8 mouse cellular contexts compared by ENCODE assay signal in genomic region chr12:102286681-102287414, GRCm38 (mm10). TPM values are rescaled to one million over a fixed set of nuclear protein-coding genes. Genes with fewer than 3 reads are reported as not detected.
DNase-seq lines count a peak whose midpoint lies in the region; ATAC-seq and TF ChIP-seq lines count a peak whose summit lies in the region.

No protein-coding gene starts in this region.

- H3K4me2 ChIP-seq in midbrain, postnatal 0 days (ENCODE audit: low read depth, low read length, poor library complexity, severe bottlenecking) = no peak overlapping the region

- TF ChIP-seq CTCF in midbrain, postnatal 0 days (IDR thresholded peaks at IDR 0.05) = no peak
- no peak for TF ChIP-seq CTCF in liver, adult 2 months (IDR thresholded peaks at IDR 0.05; ENCODE audit: low read depth, low read length)

- 71% methylated on average over 10 of the region's 10 CpGs for WGBS in midbrain, postnatal 0 days
- 83% methylated on average over 10 of the region's 10 CpGs for WGBS in midbrain, embryonic 10.5 days
- WGBS in liver, adult 2 months = 74% methylated on average over 10 of the region's 10 CpGs

- no peak for TF ChIP-seq POLR2A in liver, adult 2 months (IDR thresholded peaks at IDR 0.05; ENCODE audit: extremely low read depth, insufficient read depth, low read length)

- no peak for ATAC-seq in midbrain, postnatal 0 days (ENCODE audit: low FRiP score)

- peak; percentile 62 for DNase-seq in midbrain, postnatal 0 days (ENCODE audit: low spot score)
- no peak for DNase-seq in midbrain, embryonic 10.5 days (ENCODE audit: low spot score)
- DNase-seq in heart, postnatal 36 days = peak; percentile 54 to 59
- no peak for DNase-seq in liver, adult 2 months (ENCODE audit: extremely low read depth, low read depth, low spot score)
- peak; percentile 78 for DNase-seq in testis, postnatal 10 days (ENCODE audit: low spot score)
- DNase-seq in natural killer cell, adult 2 months (ENCODE audit: low spot score in 2 of 2) = no peak
- DNase-seq in embryo, embryonic 9.5 days (ENCODE audit: extremely low spot score) = no peak

- no peak overlapping the region for H3K4me3 ChIP-seq in midbrain, postnatal 0 days (ENCODE audit: low read depth, low read length)
- H3K4me3 ChIP-seq in midbrain, embryonic 10.5 days = no peak overlapping the region
- H3K4me3 ChIP-seq in brown adipose tissue, adult 24 weeks (ENCODE audit: insufficient read depth, low read depth, low read length) = peak overlapping the region; percentile 30
- no peak overlapping the region for H3K4me3 ChIP-seq in liver, adult 2 months (ENCODE audit: insufficient read depth, low read depth, low read length)

- H3K9me3 ChIP-seq in midbrain, postnatal 0 days (ENCODE audit: low read length) = no peaks in the 10 kb centered on the region
- H3K9me3 ChIP-seq in midbrain, embryonic 10.5 days (replicated peaks) = peaks cover 4% of the 10 kb centered on the region; the same call in 1 of the 2 replicates

- H3K27me3 ChIP-seq in midbrain, postnatal 0 days (ENCODE audit: insufficient read depth, low read length) = peaks cover 5% of the 10 kb centered on the region; the same call in 1 of the 2 replicates
- peaks cover 36% of the 10 kb centered on the region for H3K27me3 ChIP-seq in midbrain, embryonic 10.5 days (ENCODE audit: low read depth, poor library complexity, severe bottlenecking)
- no peaks in the 10 kb centered on the region for H3K27me3 ChIP-seq in liver, adult 2 months (ENCODE audit: control insufficient read depth, insufficient read depth, low read length)

- H3K79me2 ChIP-seq in liver, adult 2 months (ENCODE audit: control insufficient read depth, insufficient read depth, low read length) = peaks cover 37% of the 10 kb centered on the region; the same call in 1 of the 2 replicates

- intact Hi-C loops in heart, postnatal 36 days (cut with DNase I) = loop anchor here (2.0 kb wide), 1 partner anchor 42 kb away; no protein-coding TSS in a partner anchor

- H3K9ac ChIP-seq in midbrain, postnatal 0 days (replicated peaks; ENCODE audit: low read length, poor library complexity, severe bottlenecking) = no peak overlapping the region
- H3K9ac ChIP-seq in liver, adult 2 months (ENCODE audit: low read depth, low read length) = 0 out of 2 replicates have a peak overlapping the region, but pooled peaks have one; percentile 6

- H3K4me1 ChIP-seq in midbrain, postnatal 0 days (ENCODE audit: insufficient read depth, low read length) = peaks cover 5% of the 10 kb centered on the region; the same call in 1 of the 2 replicates
- peaks cover 21% of the 10 kb centered on the region for H3K4me1 ChIP-seq in midbrain, embryonic 10.5 days
- H3K4me1 ChIP-seq in brown adipose tissue, adult 24 weeks (ENCODE audit: control insufficient read depth, insufficient read depth, insufficient read length, low read length) = peaks cover 43% of the 10 kb centered on the region
- peaks cover 22% of the 10 kb centered on the region for H3K4me1 ChIP-seq in liver, adult 2 months (ENCODE audit: control insufficient read depth, insufficient read depth, low read length)

- H3K27ac ChIP-seq in midbrain, postnatal 0 days (ENCODE audit: low read depth, low read length) = no peak overlapping the region
- no peak overlapping the region for H3K27ac ChIP-seq in midbrain, embryonic 10.5 days (replicated peaks)
- H3K27ac ChIP-seq in brown adipose tissue, adult 24 weeks (replicated peaks; ENCODE audit: low read depth, low read length) = peak overlapping the region; percentile 94
- peak overlapping the region; percentile 43 for H3K27ac ChIP-seq in liver, adult 2 months (replicated peaks; ENCODE audit: insufficient read depth, low read depth, low read length)

- no peaks in the 10 kb centered on the region for H3K36me3 ChIP-seq in midbrain, postnatal 0 days (ENCODE audit: insufficient read depth, low read length)
- H3K36me3 ChIP-seq in midbrain, embryonic 10.5 days = no peaks in the 10 kb centered on the region
- no peaks in the 10 kb centered on the region for H3K36me3 ChIP-seq in liver, adult 2 months (ENCODE audit: control insufficient read depth, insufficient read depth, low read length)

RNA-seq across cellular contexts. Expression of gene Rin3, which starts 4.0 kb away (rescaled TPM):
- 3.7 and 5.9 TPM in 2 replicates for total RNA-seq in midbrain, postnatal 0 days (2014; rRNA removed)
- polyA plus RNA-seq in midbrain, postnatal 0 days (2015; fragmentation: Nextera tagmentation; extraction: Ambion mirVana) = 1.6 and 1.8 TPM in 2 replicates
- 4.2 and 4.6 TPM in 2 replicates for polyA plus RNA-seq in midbrain, embryonic 10.5 days (2016; fragmentation: Nextera tagmentation; extraction: Ambion mirVana)
- 2.9 and 7.5 TPM in 2 replicates for polyA plus RNA-seq in brown adipose tissue, adult 24 weeks (2012; ENCODE audit: insufficient read depth, insufficient read length, missing spikeins)
- 10 to 100 TPM; 13.7 to 21.0 TPM for total RNA-seq in heart, postnatal 36 days (2021)
- 4.9 and 9.2 TPM in 2 replicates for total RNA-seq in liver, adult 2 months (2014; rRNA removed)
- 8.4 and 12.0 TPM in 2 replicates for polyA plus RNA-seq in liver, adult 2 months (2012; rRNA removed)

Comparison
In these comparisons a context has a peak if more than half of its experiments do, and no peak if none do; other contexts are left out.
1. DNase-seq: peak in midbrain, postnatal 0 days (single experiment), heart, postnatal 36 days (2 of 2) and testis, postnatal 10 days (single experiment); none in midbrain, embryonic 10.5 days (single experiment), liver, adult 2 months (single experiment), natural killer cell, adult 2 months (0 of 2) and embryo, embryonic 9.5 days (single experiment).
2. H3K27ac ChIP-seq: peak in brown adipose tissue, adult 24 weeks (single experiment) and liver, adult 2 months (single experiment); none in midbrain, postnatal 0 days (single experiment) and midbrain, embryonic 10.5 days (single experiment).